ENCODE assay signal across 9 mouse cellular contexts in genomic region chr16:18393595-18393994, GRCm38 (mm10). TPM values are rescaled to one million over a fixed set of nuclear protein-coding genes. Genes with fewer than 3 reads are reported as not detected.
DNase-seq lines count a peak whose midpoint lies in the region; ATAC-seq and TF ChIP-seq lines count a peak whose summit lies in the region.
"Had no signal": no experiment of that assay in that cellular context is flagged by ENCODE, and none has a peak within 500 bp of the region (broad histone marks: within the 10 kb centered on the region; RNA-seq: fewer than 3 reads in every experiment).

No protein-coding gene starts in this region.

- no peak for TF ChIP-seq CTCF in layer of hippocampus, adult 2 months (conservative IDR thresholded peaks at IDR 0.05)
- no peak for TF ChIP-seq CTCF in midbrain, postnatal 0 days (IDR thresholded peaks at IDR 0.05)

- no peaks in the 10 kb centered on the region for H3K27me3 ChIP-seq in forebrain, embryonic 10.5 days (ENCODE audit: poor library complexity, severe bottlenecking)
- H3K27me3 ChIP-seq in intestine, embryonic 14.5 days (replicated peaks; ENCODE audit: control insufficient read depth, insufficient read depth, low read length), result no peaks in the 10 kb centered on the region
- H3K27me3 ChIP-seq in midbrain, postnatal 0 days (ENCODE audit: insufficient read depth, low read length), result no peaks in the 10 kb centered on the region

- peak overlapping the region; percentile 99 for H3K4me2 ChIP-seq in intestine, embryonic 14.5 days (ENCODE audit: low read length)
- H3K4me2 ChIP-seq in midbrain, postnatal 0 days (ENCODE audit: low read depth, low read length, poor library complexity, severe bottlenecking), result peak overlapping the region; percentile 95

- no peak overlapping the region; the same call in 1 of the 2 replicates for H3K4me3 ChIP-seq in layer of hippocampus, adult 2 months
- peak overlapping the region; percentile 88 for H3K4me3 ChIP-seq in forebrain, embryonic 10.5 days
- H3K4me3 ChIP-seq in intestine, embryonic 14.5 days (ENCODE audit: low read depth, low read length), result peak overlapping the region; percentile 77
- H3K4me3 ChIP-seq in midbrain, postnatal 0 days (ENCODE audit: low read depth, low read length), result peak overlapping the region; percentile 76

- intact Hi-C loops in gastrocnemius, postnatal 36 days (cut with DNase I), result no loop called here

- H3K27ac ChIP-seq in layer of hippocampus, adult 2 months, result 0 out of 2 replicates have a peak overlapping the region, but pooled peaks have one; percentile 82
- peak overlapping the region; percentile 96 for H3K27ac ChIP-seq in forebrain, embryonic 10.5 days
- peak overlapping the region; percentile 66; the same call in 1 of the 2 replicates for H3K27ac ChIP-seq in intestine, embryonic 14.5 days (ENCODE audit: low read depth)
- H3K27ac ChIP-seq in midbrain, postnatal 0 days (ENCODE audit: low read depth, low read length), result peak overlapping the region; percentile 86

- H3K4me1 ChIP-seq in forebrain, embryonic 10.5 days, result peaks cover 84% of the 10 kb centered on the region
- H3K4me1 ChIP-seq in intestine, embryonic 14.5 days (replicated peaks; ENCODE audit: control insufficient read depth, insufficient read depth, low read length), result peaks cover 28% of the 10 kb centered on the region
- peaks cover 10% of the 10 kb centered on the region for H3K4me1 ChIP-seq in midbrain, postnatal 0 days (ENCODE audit: insufficient read depth, low read length)

- peaks cover 28% of the 10 kb centered on the region for H3K36me3 ChIP-seq in forebrain, embryonic 10.5 days (replicated peaks)
- peaks cover 18% of the 10 kb centered on the region for H3K36me3 ChIP-seq in intestine, embryonic 14.5 days (ENCODE audit: control insufficient read depth, insufficient read depth, low read length)
- H3K36me3 ChIP-seq in midbrain, postnatal 0 days (ENCODE audit: insufficient read depth, low read length), result peaks cover 22% of the 10 kb centered on the region

- no peak for DNase-seq in layer of hippocampus, adult 2 months (ENCODE audit: low spot score in 2 of 2)
- no peak for DNase-seq in layer of hippocampus, adult 11-12 months (ENCODE audit: low spot score)
- DNase-seq in forebrain, embryonic 10.5 days (ENCODE audit: extremely low spot score, low spot score), result no peak
- no peak for DNase-seq in intestine, embryonic 14.5 days (ENCODE audit: low spot score)
- DNase-seq in midbrain, postnatal 0 days (ENCODE audit: low spot score), result no peak
- no peak for DNase-seq in gastrocnemius, postnatal 36 days
- no peak for DNase-seq in spleen, postnatal 4 days (ENCODE audit: low spot score in 2 of 2)
- DNase-seq in natural killer cell, adult 2 months (ENCODE audit: low spot score in 2 of 2), result no peak
- DNase-seq: cerebellum, adult 18-20 months had no signal

- no peak for ATAC-seq in intestine, embryonic 14.5 days (replicated peaks; ENCODE audit: low FRiP score, low TSS enrichment, low read depth)
- no peak for ATAC-seq in midbrain, postnatal 0 days (ENCODE audit: low FRiP score)

- H3K9me3 ChIP-seq in forebrain, embryonic 10.5 days, result no peaks in the 10 kb centered on the region
- H3K9me3 ChIP-seq in intestine, embryonic 14.5 days (ENCODE audit: control insufficient read depth, low read length), result no peaks in the 10 kb centered on the region
- H3K9me3 ChIP-seq in midbrain, postnatal 0 days (ENCODE audit: low read length), result no peaks in the 10 kb centered on the region

- peak overlapping the region; percentile 74 for H3K9ac ChIP-seq in intestine, embryonic 14.5 days (ENCODE audit: low read length)
- peak overlapping the region; percentile 84; the same call in 1 of the 2 replicates for H3K9ac ChIP-seq in midbrain, postnatal 0 days (replicated peaks; ENCODE audit: low read length, poor library complexity, severe bottlenecking)

- 50% methylated on average over 5 of the region's 5 CpGs for WGBS in forebrain, embryonic 10.5 days
- 59% methylated on average over 5 of the region's 5 CpGs for WGBS in intestine, embryonic 14.5 days
- WGBS in midbrain, postnatal 0 days, result 46% methylated on average over 5 of the region's 5 CpGs

RNA-seq across cellular contexts. Expression of gene Txnrd2, which starts 32.6 kb away (rescaled TPM):
- 10 to 100 TPM; 19.7 to 21.4 TPM for total RNA-seq in layer of hippocampus, adult 2 months (2021)
- polyA plus RNA-seq in forebrain, embryonic 10.5 days (2016; fragmentation: Nextera tagmentation; extraction: Ambion mirVana), result 31.6 and 35.1 TPM in 2 replicates
- polyA plus RNA-seq in intestine, embryonic 14.5 days (2014; fragmentation: Nextera tagmentation; extraction: Ambion mirVana), result 17.0 and 17.4 TPM in 2 replicates
- total RNA-seq in midbrain, postnatal 0 days (2014; rRNA removed), result 13.3 and 22.9 TPM in 2 replicates
- 38.3 and 42.6 TPM in 2 replicates for polyA plus RNA-seq in midbrain, postnatal 0 days (2015; fragmentation: Nextera tagmentation; extraction: Ambion mirVana)
- total RNA-seq in gastrocnemius, postnatal 36 days (2021), result 10 to 100 TPM; 16.4 to 17.6 TPM

RNA-seq across cellular contexts. Expression of gene Comt, which starts 33.1 kb away (rescaled TPM):
- 10 to 100 TPM; 74.6 to 75.1 TPM for total RNA-seq in layer of hippocampus, adult 2 months (2021)
- polyA plus RNA-seq in forebrain, embryonic 10.5 days (2016; fragmentation: Nextera tagmentation; extraction: Ambion mirVana), result 58.1 and 60.1 TPM in 2 replicates
- polyA plus RNA-seq in intestine, embryonic 14.5 days (2014; fragmentation: Nextera tagmentation; extraction: Ambion mirVana), result 95.4 and 95.6 TPM in 2 replicates
- total RNA-seq in midbrain, postnatal 0 days (2014; rRNA removed), result 62.3 and 74.6 TPM in 2 replicates
- polyA plus RNA-seq in midbrain, postnatal 0 days (2015; fragmentation: Nextera tagmentation; extraction: Ambion mirVana), result 95.0 and 103 TPM in 2 replicates
- total RNA-seq in gastrocnemius, postnatal 36 days (2021), result 10 to 100 TPM; 35.4 to 38.4 TPM

RNA-seq across cellular contexts. Expression of gene Arvcf, which starts 45.6 kb away (rescaled TPM):
- total RNA-seq in layer of hippocampus, adult 2 months (2021), result 10 to 100 TPM; 40.4 to 41.4 TPM
- polyA plus RNA-seq in forebrain, embryonic 10.5 days (2016; fragmentation: Nextera tagmentation; extraction: Ambion mirVana), result 116 TPM in 2 replicates
- 31.7 and 33.0 TPM in 2 replicates for polyA plus RNA-seq in intestine, embryonic 14.5 days (2014; fragmentation: Nextera tagmentation; extraction: Ambion mirVana)
- total RNA-seq in midbrain, postnatal 0 days (2014; rRNA removed), result 161 and 219 TPM in 2 replicates
- polyA plus RNA-seq in midbrain, postnatal 0 days (2015; fragmentation: Nextera tagmentation; extraction: Ambion mirVana), result 54.5 and 60.6 TPM in 2 replicates
- total RNA-seq in gastrocnemius, postnatal 36 days (2021), result 10 to 100 TPM; 10.2 to 14.3 TPM

RNA-seq across cellular contexts. Expression of gene Tango2, which starts 45.7 kb away (rescaled TPM):
- 100 to 1,000 TPM; 128 to 130 TPM for total RNA-seq in layer of hippocampus, adult 2 months (2021)
- 35.7 and 37.1 TPM in 2 replicates for polyA plus RNA-seq in forebrain, embryonic 10.5 days (2016; fragmentation: Nextera tagmentation; extraction: Ambion mirVana)
- 34.8 and 34.9 TPM in 2 replicates for polyA plus RNA-seq in intestine, embryonic 14.5 days (2014; fragmentation: Nextera tagmentation; extraction: Ambion mirVana)
- total RNA-seq in midbrain, postnatal 0 days (2014; rRNA removed), result 40.3 and 44.1 TPM in 2 replicates
- 88.0 and 94.8 TPM in 2 replicates for polyA plus RNA-seq in midbrain, postnatal 0 days (2015; fragmentation: Nextera tagmentation; extraction: Ambion mirVana)
- 10 to 100 TPM; 40.3 to 51.5 TPM for total RNA-seq in gastrocnemius, postnatal 36 days (2021)
